Mouse (Mus musculus) monocyte, adult 5-6 weeks (primary cell): Measurements from ENCODE around the gene Ormdl2. TPM values are rescaled to one million over a fixed set of nuclear protein-coding genes. Genes with fewer than 3 reads are reported as not detected.

Experiments used
- total RNA-seq: library from RNA; stranded (forward); fragments of 200-1000, 200-491, 200-594 nt; gene quantifications from 3 replicates; pipeline ENCODE4 v1.2.3, GENCODE M21; 2017

The Ormdl2 gene
- total RNA-seq, 1 experiment from 2014 or later, result 86.7 TPM

Other genes with a start within 250 kb of the Ormdl2 start
- gene Erbb3, start 232.0 kb downstream of the Ormdl2 start, total RNA-seq, result 1.4 to 3.3 TPM (median 2.8 TPM) in 3 replicates
- 224 to 301 TPM (median 295 TPM) in 3 replicates for gene Rps26, start 194.9 kb downstream of the Ormdl2 start, total RNA-seq
- gene Ikzf4, start 175.7 kb downstream of the Ormdl2 start, total RNA-seq, result not detected in 3 replicates
- gene Suox, start 147.6 kb downstream of the Ormdl2 start, total RNA-seq, result 4.6 to 10.7 TPM (median 6.1 TPM) in 3 replicates
- 64.1 to 81.0 TPM (median 72.7 TPM) in 3 replicates for gene Rab5b, start 125.4 kb downstream of the Ormdl2 start, total RNA-seq
- not detected in 3 replicates for gene Pmel, start 117.5 kb downstream of the Ormdl2 start, total RNA-seq
- 14.5 to 21.4 TPM (median 19.5 TPM) in 3 replicates for gene Cdk2, start 116.6 kb downstream of the Ormdl2 start, total RNA-seq
- gene Dgka, start 76.8 kb downstream of the Ormdl2 start, total RNA-seq, result 68.7 to 107 TPM (median 86.0 TPM) in 3 replicates
- 30.7 to 38.7 TPM (median 34.9 TPM) in 3 replicates for gene Pym1, start 73.8 kb downstream of the Ormdl2 start, total RNA-seq
- gene Mmp19, start 30.7 kb downstream of the Ormdl2 start, total RNA-seq, result 0.53 to 10.5 TPM (median 2.5 TPM) in 3 replicates
- gene Dnajc14, start 17.6 kb downstream of the Ormdl2 start, total RNA-seq, result 73.0 to 91.5 TPM (median 73.5 TPM) in 3 replicates
- gene Tmem198b, start 17.3 kb downstream of the Ormdl2 start, total RNA-seq, result 1.1 to 2.5 TPM (median 2.0 TPM) in 3 replicates
- gene Sarnp, start 4.3 kb downstream of the Ormdl2 start, total RNA-seq, result 151 to 244 TPM (median 182 TPM) in 3 replicates
- gene Gdf11, start 70.1 kb upstream of the Ormdl2 start, total RNA-seq, result 0.57 to 3.8 TPM (median 1.8 TPM) in 3 replicates
- 12.1 to 26.5 TPM (median 22.9 TPM) in 3 replicates for gene Cd63, start 79.3 kb upstream of the Ormdl2 start, total RNA-seq
- 1.5 to 7.6 TPM in 2 of 3 replicates, not detected in the other for gene Rdh5, start 101.2 kb upstream of the Ormdl2 start, total RNA-seq
- 110 to 127 TPM (median 111 TPM) in 3 replicates for gene Bloc1s1, start 102.4 kb upstream of the Ormdl2 start, total RNA-seq
- gene Itga7, start 112.2 kb upstream of the Ormdl2 start, total RNA-seq, result 0.19 to 0.53 TPM in 2 of 3 replicates, not detected in the other
- not detected in 3 replicates for gene Mettl7b, start 139.3 kb upstream of the Ormdl2 start, total RNA-seq
- gene Olfr9, start 167.8 kb upstream of the Ormdl2 start, total RNA-seq, result not detected in 3 replicates
- gene Olfr763, start 189.1 kb upstream of the Ormdl2 start, total RNA-seq, result not detected in 3 replicates
- gene Olfr764-ps1, start 218.3 kb upstream of the Ormdl2 start, total RNA-seq, result not detected in 3 replicates
- not detected in 3 replicates for gene Olfr765, start 228.4 kb upstream of the Ormdl2 start, total RNA-seq
- not detected in 3 replicates for gene Olfr766-ps1, start 247.3 kb upstream of the Ormdl2 start, total RNA-seq